ENCODE assay signal across 8 mouse cellular contexts in the genomic region with DNA sequence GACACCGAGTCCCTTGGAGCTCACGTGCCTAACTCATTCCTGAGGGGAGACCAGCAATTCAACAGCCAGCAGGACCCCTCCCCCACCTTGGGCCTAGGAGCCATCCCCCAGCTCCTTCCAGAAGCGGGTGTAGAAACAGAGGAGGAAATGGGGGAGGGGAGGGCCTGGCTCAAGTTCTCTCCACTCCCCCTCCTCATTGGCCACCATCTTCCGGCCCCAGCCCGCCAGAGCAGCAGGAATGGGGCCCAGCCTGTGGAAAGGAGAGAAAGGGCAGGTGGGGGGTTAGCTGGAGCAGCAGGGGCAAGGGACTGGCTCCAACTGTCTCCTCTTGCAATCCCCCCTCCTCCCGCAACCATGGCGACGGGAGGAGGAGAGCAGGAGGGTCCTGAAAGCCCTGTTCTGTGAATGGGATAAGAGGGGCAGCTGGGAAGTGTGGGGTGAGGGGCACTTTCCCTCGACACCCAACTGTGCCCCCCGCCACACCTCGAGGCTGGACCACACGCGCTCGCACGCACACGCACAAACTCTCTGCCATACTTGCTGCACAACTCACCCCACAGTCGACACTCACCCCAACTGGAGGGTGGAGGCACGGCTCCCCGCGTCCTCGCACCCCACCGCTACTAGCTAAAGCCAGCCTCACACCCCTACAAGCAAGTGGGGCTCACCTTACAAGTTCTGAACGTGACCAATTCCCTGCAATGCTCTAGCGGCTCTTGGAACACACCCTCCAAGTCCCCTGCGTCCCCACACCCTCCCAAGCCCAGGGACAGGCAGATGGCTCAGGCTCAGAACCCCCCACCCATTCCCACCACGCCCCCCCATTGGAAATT. TPM values are rescaled to one million over a fixed set of nuclear protein-coding genes. Genes with fewer than 3 reads are reported as not detected.
DNase-seq lines count a peak whose midpoint lies in the region; ATAC-seq and TF ChIP-seq lines count a peak whose summit lies in the region.

No protein-coding gene starts in this region.

- no peaks in the 10 kb centered on the region for H3K36me3 ChIP-seq in kidney, adult 2 months (ENCODE audit: control insufficient read depth, insufficient read depth, low read length)
- H3K36me3 ChIP-seq in hindbrain, postnatal 0 days (ENCODE audit: insufficient read depth, low read length): no peaks in the 10 kb centered on the region
- peaks cover 6% of the 10 kb centered on the region for H3K36me3 ChIP-seq in lung, embryonic 15.5 days

- H3K4me1 ChIP-seq in kidney, adult 2 months (ENCODE audit: control insufficient read depth, insufficient read depth, low read length): peaks cover 3% of the 10 kb centered on the region; the same call in 1 of the 2 replicates
- H3K4me1 ChIP-seq in hindbrain, postnatal 0 days (ENCODE audit: insufficient read depth, low read length): peaks cover 21% of the 10 kb centered on the region
- H3K4me1 ChIP-seq in lung, embryonic 15.5 days: peaks cover 55% of the 10 kb centered on the region

- H3K27me3 ChIP-seq in kidney, adult 2 months (replicated peaks; ENCODE audit: control insufficient read depth, insufficient read depth, low read length): no peaks in the 10 kb centered on the region
- H3K27me3 ChIP-seq in hindbrain, postnatal 0 days (ENCODE audit: insufficient read depth, low read length): no peaks in the 10 kb centered on the region
- no peaks in the 10 kb centered on the region for H3K27me3 ChIP-seq in lung, embryonic 15.5 days

- ATAC-seq in erythroblast, adult 5-6 weeks (replicated peaks; ENCODE audit: low FRiP score, poor library complexity, severe bottlenecking): peak; percentile 17
- peak; percentile 85 for ATAC-seq in hindbrain, postnatal 0 days
- peak; percentile 58 for ATAC-seq in lung, embryonic 15.5 days (ENCODE audit: borderline replicate concordance, extremely low read depth, low FRiP score, low TSS enrichment)

- no peak overlapping the region for H3K27ac ChIP-seq in kidney, adult 2 months (ENCODE audit: insufficient read depth, low read depth, low read length)
- peak overlapping the region; percentile 88 for H3K27ac ChIP-seq in hindbrain, postnatal 0 days
- peak overlapping the region; percentile 100 for H3K27ac ChIP-seq in lung, embryonic 15.5 days

- peak overlapping the region; percentile 77 for H3K4me2 ChIP-seq in hindbrain, postnatal 0 days (ENCODE audit: low read depth, low read length)
- H3K4me2 ChIP-seq in lung, embryonic 15.5 days: peak overlapping the region; percentile 79

- peak overlapping the region; percentile 64 for H3K9ac ChIP-seq in hindbrain, postnatal 0 days (replicated peaks; ENCODE audit: low read length)
- peak overlapping the region; percentile 100 for H3K9ac ChIP-seq in lung, embryonic 15.5 days

- 11% methylated on average over 26 of the region's 26 CpGs for WGBS in kidney, adult 2 months
- under 1% methylated on average over 26 of the region's 26 CpGs for WGBS in hindbrain, postnatal 0 days
- 1% methylated on average over 26 of the region's 26 CpGs for WGBS in lung, embryonic 15.5 days

- peak overlapping the region; percentile 71 for H3K4me3 ChIP-seq in kidney, adult 2 months (ENCODE audit: insufficient read depth, low read depth, low read length)
- H3K4me3 ChIP-seq in hindbrain, postnatal 0 days (ENCODE audit: low read length): peak overlapping the region; percentile 64
- H3K4me3 ChIP-seq in lung, embryonic 15.5 days: peak overlapping the region; percentile 95

- no peak for TF ChIP-seq POLR2A in kidney, adult 2 months (IDR thresholded peaks at IDR 0.05; ENCODE audit: low read depth, low read length)

- H3K9me3 ChIP-seq in hindbrain, postnatal 0 days (ENCODE audit: low read length): no peaks in the 10 kb centered on the region
- no peaks in the 10 kb centered on the region for H3K9me3 ChIP-seq in lung, embryonic 15.5 days

- DNase-seq in kidney, adult 2 months: no peak
- no peak for DNase-seq in kidney, adult 11 months
- peak; percentile 77 for DNase-seq in WW6 (ENCODE audit: low read depth, low spot score)
- DNase-seq in hindbrain, postnatal 0 days (ENCODE audit: low spot score): peak; percentile 86
- DNase-seq in retina, embryonic 14.5 days (ENCODE audit: low spot score): peak; percentile 95
- DNase-seq in ovary, postnatal 10 days (ENCODE audit: low spot score): no peak

- no peak for TF ChIP-seq CTCF in kidney, adult 2 months (conservative IDR thresholded peaks at IDR 0.05; ENCODE audit: insufficient read depth, insufficient read length, low read depth, low read length)
- TF ChIP-seq CTCF in hindbrain, postnatal 0 days (IDR thresholded peaks at IDR 0.05; ENCODE audit: low read depth): no peak; the same call in 1 of the 2 replicates

RNA-seq across cellular contexts. Expression of a gene that starts 0.8 kb away (rescaled TPM):
- polyA plus RNA-seq in kidney, adult 2 months (2012; rRNA removed): 2.0 TPM in 2 replicates
- not detected in 2 replicates for total RNA-seq in erythroblast, adult 5-6 weeks (2015; ENCODE audit: low replicate concordance)
- not detected in 2 replicates for total RNA-seq in erythroblast, adult 5-6 weeks (2017; ENCODE audit: low replicate concordance)
- total RNA-seq in hindbrain, postnatal 0 days (2014; rRNA removed): 2.9 and 4.3 TPM in 2 replicates
- 3.8 and 6.1 TPM in 2 replicates for polyA plus RNA-seq in hindbrain, postnatal 0 days (2015; fragmentation: Nextera tagmentation; extraction: Ambion mirVana)
- polyA plus RNA-seq in lung, embryonic 15.5 days (2015; fragmentation: Nextera tagmentation; extraction: Ambion mirVana): 7.3 and 9.8 TPM in 2 replicates

RNA-seq across cellular contexts. Expression of a gene that starts 8.8 kb away (rescaled TPM):
- 0.46 and 0.48 TPM in 2 replicates for polyA plus RNA-seq in kidney, adult 2 months (2012; rRNA removed)
- total RNA-seq in erythroblast, adult 5-6 weeks (2015; ENCODE audit: low replicate concordance): 1,364 and 1,503 TPM in 2 replicates
- total RNA-seq in erythroblast, adult 5-6 weeks (2017; ENCODE audit: low replicate concordance): 1,636 and 1,967 TPM in 2 replicates
- 10.0 and 16.8 TPM in 2 replicates for total RNA-seq in hindbrain, postnatal 0 days (2014; rRNA removed)
- polyA plus RNA-seq in hindbrain, postnatal 0 days (2015; fragmentation: Nextera tagmentation; extraction: Ambion mirVana): 12.3 and 13.1 TPM in 2 replicates
- 6.3 and 6.6 TPM in 2 replicates for polyA plus RNA-seq in lung, embryonic 15.5 days (2015; fragmentation: Nextera tagmentation; extraction: Ambion mirVana)

RNA-seq across cellular contexts. Expression of a gene that starts 15.5 kb away (rescaled TPM):
- 9.3 and 11.1 TPM in 2 replicates for polyA plus RNA-seq in kidney, adult 2 months (2012; rRNA removed)
- total RNA-seq in erythroblast, adult 5-6 weeks (2015; ENCODE audit: low replicate concordance): 53.6 and 64.6 TPM in 2 replicates
- total RNA-seq in erythroblast, adult 5-6 weeks (2017; ENCODE audit: low replicate concordance): 46.7 and 70.3 TPM in 2 replicates
- 6.3 and 14.3 TPM in 2 replicates for total RNA-seq in hindbrain, postnatal 0 days (2014; rRNA removed)
- 11.2 and 12.0 TPM in 2 replicates for polyA plus RNA-seq in hindbrain, postnatal 0 days (2015; fragmentation: Nextera tagmentation; extraction: Ambion mirVana)
- 27.1 and 29.3 TPM in 2 replicates for polyA plus RNA-seq in lung, embryonic 15.5 days (2015; fragmentation: Nextera tagmentation; extraction: Ambion mirVana)

RNA-seq across cellular contexts. Expression of a gene that starts 27.7 kb away (rescaled TPM):
- 59.6 and 65.8 TPM in 2 replicates for polyA plus RNA-seq in kidney, adult 2 months (2012; rRNA removed)
- total RNA-seq in erythroblast, adult 5-6 weeks (2015; ENCODE audit: low replicate concordance): 28.4 and 29.2 TPM in 2 replicates
- total RNA-seq in erythroblast, adult 5-6 weeks (2017; ENCODE audit: low replicate concordance): 39.8 and 41.3 TPM in 2 replicates
- 38.2 and 41.3 TPM in 2 replicates for total RNA-seq in hindbrain, postnatal 0 days (2014; rRNA removed)
- 14.6 and 16.8 TPM in 2 replicates for polyA plus RNA-seq in hindbrain, postnatal 0 days (2015; fragmentation: Nextera tagmentation; extraction: Ambion mirVana)
- 24.5 and 24.9 TPM in 2 replicates for polyA plus RNA-seq in lung, embryonic 15.5 days (2015; fragmentation: Nextera tagmentation; extraction: Ambion mirVana)

RNA-seq across cellular contexts. Expression of a gene that starts 32.6 kb away (rescaled TPM):
- 232 and 288 TPM in 2 replicates for polyA plus RNA-seq in kidney, adult 2 months (2012; rRNA removed)
- 4.2 and 7.3 TPM in 2 replicates for total RNA-seq in erythroblast, adult 5-6 weeks (2015; ENCODE audit: low replicate concordance)
- total RNA-seq in erythroblast, adult 5-6 weeks (2017; ENCODE audit: low replicate concordance): 2.1 and 3.1 TPM in 2 replicates
- total RNA-seq in hindbrain, postnatal 0 days (2014; rRNA removed): 28.5 and 36.5 TPM in 2 replicates
- 40.9 and 46.5 TPM in 2 replicates for polyA plus RNA-seq in hindbrain, postnatal 0 days (2015; fragmentation: Nextera tagmentation; extraction: Ambion mirVana)
- 92.3 and 104 TPM in 2 replicates for polyA plus RNA-seq in lung, embryonic 15.5 days (2015; fragmentation: Nextera tagmentation; extraction: Ambion mirVana)

Comparison
In these comparisons a context has a peak if more than half of its experiments do, and no peak if none do; other contexts are left out.
1. DNase-seq: peak in WW6 (single experiment), hindbrain, postnatal 0 days (single experiment) and retina, embryonic 14.5 days (single experiment); none in kidney, adult 2 months (single experiment), kidney, adult 11 months (single experiment) and ovary, postnatal 10 days (single experiment).
2. ATAC-seq: peak in every context shown above with its lines; median percentile 85 in hindbrain, postnatal 0 days; 58 in lung, embryonic 15.5 days; 17 in erythroblast, adult 5-6 weeks.
3. Peak in every context shown above with its lines, with median percentiles within 50 percentile points of each other: H3K4me3 ChIP-seq.